Mouse (Mus musculus) lung, postnatal 4 days (tissue): ENCODE measurements around the gene Naip6.
A peak's percentile ranks its signal among the peaks of the same experiment; 100 is the strongest.
"Not testable (repeated sequence)": the region's sequence is repeated elsewhere in the genome, so short reads cannot be mapped to it uniquely, and the experiment has no call there.

Source experiments
- DNase-seq, 2 experiments: peaks; one replicate each; pipeline ENCODE4 v3.0.0; 2021

Naip6 gene

DNA sequence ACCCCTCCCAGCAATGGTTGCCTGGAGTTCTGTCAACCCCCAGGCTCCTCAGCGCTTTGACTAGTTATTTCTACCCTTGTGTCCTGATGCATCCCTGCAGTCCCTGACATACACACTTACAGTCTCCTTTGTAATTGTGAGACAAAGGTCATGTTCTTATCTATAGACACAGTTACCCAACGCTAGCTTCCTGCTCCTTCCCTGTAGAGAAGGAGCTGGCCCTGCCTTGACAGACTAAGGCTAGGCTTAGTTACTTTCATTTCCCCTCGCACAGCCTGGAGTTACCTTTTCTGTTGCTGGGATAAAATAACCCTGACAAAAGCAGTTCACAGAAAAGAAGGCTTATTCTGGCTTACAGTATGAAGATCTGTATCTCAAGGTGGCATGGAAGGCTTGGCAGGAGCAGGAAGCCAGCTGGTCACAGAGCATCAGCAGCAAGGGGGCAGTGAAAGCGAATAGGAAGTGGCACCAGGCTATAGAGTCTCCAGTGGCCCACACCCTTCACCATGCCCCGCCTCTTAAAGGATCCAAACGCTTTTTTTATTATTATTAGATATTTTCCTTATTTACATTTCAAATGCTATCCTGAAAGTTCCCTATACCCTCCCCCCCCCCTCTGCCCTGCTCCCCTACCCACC is at the start of gene Naip6:
TSS of gene Naip6 (minus strand) at position 419 of the 638 bp plus-strand sequence.
- DNase-seq, result peak in 1 of 2 experiments; percentile 7

DNA sequence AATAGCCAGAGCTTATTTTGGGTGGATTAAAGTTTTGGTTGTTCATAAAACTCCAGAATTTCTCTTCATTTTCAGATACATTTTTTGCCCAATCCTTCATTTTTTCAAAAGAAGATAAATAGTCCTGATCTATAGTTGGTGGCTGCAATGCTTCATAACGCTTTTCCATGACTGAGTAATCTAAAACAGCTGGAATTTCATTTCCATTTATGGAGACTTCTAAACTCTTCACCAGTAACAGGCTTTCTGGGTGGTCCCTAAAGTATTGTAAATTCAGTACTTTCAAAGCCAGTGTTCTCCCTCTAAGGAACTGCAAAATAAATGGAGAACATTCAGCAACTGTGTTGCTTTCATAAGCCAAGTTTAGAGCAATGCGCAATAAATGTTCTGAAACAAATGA is 34.8 kb upstream of the Naip6 start:
- DNase-seq, result not testable (repeated sequence)

DNA sequence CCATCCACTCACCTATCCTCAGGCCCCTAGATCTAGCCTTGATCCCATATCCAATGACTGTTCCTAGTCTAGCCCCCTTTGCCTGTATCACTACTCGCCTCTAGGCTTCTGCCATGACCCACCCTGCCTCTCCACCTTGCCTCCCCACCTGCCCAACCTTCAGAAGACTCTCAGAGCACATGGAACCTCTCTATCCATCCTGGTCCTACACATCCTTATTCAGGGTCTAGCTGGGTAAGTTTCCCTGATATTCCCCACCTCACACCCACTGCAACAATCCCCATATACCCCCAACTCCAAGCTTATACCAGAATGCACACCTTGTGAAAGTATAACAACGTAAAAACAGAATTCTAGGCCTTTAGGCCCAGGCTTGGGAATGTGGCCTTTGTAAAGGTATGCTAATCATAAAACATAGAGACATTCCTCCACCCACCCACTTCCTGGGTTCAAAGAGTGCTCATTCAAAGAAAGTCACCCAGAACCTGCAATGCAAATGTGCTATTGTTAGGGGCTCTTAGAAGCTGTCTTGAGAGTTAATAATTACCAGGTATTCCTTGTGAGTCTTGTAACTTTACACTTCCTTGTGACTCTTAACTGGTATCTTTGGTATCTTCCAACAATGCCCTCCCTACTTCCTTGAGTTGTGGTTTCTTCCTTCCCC is 32.2 kb upstream of the Naip6 start:
- DNase-seq, result not testable (repeated sequence)

DNA sequence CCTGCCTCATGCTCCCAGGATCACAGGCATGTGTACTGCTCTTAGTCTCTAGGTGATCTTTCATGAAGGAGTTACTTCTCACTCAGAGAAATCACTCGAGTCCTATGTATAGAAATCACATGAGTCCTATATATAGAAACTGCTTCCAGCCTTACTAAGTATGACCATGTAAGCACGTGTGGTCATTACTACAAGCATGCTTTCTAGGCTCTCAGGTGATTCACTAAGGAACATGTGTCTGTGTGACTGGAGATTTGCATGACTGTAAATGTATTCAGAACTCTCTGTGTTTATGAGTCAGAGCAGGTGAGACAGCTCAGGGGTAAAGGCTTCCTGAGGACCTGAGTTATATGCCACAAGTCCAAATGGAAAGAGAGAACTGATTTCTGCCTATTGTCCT is 24.3 kb upstream of the Naip6 start:
- DNase-seq, result no peak

DNA sequence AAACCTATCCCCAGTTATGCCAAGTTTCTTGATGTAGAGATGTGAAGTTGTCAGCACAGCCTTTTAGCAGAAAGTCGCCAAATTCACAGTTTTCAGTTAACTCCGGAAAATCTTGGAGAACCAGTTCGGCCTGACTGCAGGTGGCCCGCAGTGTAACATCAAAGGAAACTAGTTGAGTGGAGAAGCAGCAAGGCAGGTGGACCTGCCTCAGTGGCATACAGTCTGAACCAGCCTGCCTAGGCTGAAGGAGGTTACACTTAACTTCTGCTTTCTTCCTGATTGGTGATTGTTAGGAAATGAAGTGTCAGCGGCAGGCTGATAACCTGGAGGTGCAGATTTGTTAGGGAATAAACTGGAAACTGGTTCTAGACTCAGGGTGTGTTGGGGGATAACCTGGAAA is 14.3 kb upstream of the Naip6 start:
- not testable (repeated sequence) for DNase-seq

DNA sequence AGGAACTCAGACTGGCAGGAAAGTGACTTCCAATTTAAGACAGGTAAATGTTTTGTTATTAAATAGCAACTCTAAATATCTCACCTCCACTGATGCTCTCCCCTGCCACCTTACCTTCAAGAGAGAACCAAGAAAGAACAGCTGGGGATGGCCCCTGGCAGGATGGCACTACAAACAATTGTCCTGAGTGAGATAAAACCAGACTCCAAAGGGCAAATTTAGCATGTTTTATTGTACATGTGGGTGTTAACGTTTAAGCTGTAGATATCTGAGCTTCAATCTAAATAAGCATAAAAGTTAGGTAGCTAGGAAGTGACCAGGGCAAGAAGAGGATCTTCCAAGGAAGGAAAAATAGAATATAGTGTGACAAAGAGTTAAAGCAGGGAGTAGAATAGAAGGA is 11.4 kb upstream of the Naip6 start:
- not testable (repeated sequence) for DNase-seq

DNA sequence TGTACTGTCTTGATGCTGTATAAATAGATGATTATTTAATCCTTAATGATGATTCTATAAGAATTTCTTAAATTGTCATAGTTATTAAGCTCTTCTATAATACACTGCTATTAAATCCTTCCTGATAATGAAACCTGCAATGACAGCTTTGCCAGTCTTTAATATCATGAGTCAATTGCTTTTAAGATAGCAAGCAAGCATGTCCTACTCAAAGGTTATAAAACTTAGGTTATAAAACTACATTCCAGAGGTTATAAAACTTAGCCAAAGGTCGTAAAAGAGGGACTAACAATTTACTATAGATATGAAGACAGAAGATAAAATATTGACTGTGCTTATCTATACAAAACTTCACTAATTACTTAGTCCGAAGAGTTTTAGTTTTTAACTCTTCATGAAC is 10.6 kb upstream of the Naip6 start:
- not testable (repeated sequence) for DNase-seq

DNA sequence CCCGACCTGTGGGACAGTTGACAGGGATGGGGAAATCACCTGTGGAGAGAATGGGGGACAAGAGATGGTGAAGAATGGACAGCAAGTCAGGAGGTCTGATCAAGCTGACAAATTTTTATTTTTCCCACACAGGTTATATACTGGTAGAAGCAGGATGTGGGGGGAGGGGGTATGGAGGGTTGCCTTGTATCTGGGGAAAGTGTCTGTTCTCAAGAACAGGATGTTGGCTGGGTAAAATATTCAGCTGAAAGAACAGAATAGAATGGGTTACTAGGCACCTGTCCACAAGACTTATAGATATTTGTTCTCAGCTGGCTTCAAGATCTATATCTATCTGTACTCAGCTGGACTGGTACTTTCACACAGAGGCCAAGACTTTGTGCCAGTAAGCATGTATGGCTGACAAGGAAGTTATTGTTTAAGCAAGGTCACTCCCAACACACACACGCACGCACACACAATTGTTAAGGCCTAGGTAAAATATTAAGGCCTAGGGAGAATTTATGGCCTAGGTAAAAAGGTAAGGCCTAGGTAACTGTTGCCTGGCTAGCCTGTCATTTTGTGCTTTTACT is 4.9 kb upstream of the Naip6 start:
- not testable (repeated sequence) for DNase-seq

DNA sequence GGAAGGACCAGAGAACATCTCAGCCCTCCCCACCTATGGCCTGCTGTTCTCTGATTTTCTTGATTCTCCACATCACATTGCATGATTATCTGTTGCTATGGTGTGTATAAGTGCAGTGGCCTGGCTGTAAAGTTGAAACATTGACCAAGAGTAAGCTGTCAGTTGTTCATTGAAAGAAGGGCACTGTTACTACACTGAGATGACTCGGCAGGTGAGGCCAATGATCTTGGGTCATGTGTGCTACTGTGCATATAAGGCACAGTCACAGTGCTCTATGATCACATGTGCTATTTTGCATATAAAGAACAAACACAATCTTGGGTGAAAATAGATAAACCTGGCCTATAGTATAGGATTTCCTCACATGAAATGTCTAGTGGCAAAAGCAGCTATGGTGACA is 32.9 kb downstream of the Naip6 start:
- no peak for DNase-seq

DNA sequence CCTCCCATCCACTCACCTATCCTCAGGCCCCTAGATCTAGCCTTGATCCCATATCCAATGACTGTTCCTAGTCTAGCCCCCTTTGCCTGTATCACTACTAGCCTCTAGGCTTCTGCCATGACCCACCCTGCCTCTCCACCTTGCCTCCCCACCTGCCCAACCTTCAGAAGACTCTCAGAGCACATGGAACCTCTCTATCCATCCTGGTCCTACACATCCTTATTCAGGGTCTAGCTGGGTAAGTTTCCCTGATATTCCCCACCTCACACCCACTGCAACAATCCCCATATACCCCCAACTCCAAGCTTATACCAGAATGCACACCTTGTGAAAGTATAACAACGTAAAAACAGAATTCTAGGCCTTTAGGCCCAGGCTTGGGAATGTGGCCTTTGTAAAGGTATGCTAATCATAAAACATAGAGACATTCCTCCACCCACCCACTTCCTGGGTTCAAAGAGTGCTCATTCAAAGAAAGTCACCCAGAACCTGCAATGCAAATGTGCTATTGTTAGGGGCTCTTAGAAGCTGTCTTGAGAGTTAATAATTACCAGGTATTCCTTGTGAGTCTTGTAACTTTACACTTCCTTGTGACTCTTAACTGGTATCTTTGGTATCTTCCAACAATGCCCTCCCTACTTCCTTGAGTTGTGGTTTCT is 45.9 kb downstream of the Naip6 start:
- not testable (repeated sequence) for DNase-seq

DNA sequence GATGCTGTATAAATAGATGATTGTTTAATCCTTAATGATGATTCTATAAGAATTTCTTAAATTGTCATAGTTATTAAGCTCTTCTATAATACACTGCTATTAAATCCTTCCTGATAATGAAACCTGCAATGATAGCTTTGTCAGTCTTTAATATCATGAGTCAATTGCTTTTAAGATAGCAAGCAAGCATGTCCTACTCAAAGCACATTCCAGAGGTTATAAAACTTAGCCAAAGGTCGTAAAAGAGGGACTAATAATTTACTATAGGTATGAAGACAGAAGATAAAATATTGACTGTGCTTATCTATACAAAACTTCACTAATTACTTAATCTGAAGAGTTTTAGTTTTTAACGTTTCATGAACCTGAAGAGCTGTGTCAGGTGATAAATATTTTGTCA is 60.5 kb downstream of the Naip6 start:
- DNase-seq, result not testable (repeated sequence)

DNA sequence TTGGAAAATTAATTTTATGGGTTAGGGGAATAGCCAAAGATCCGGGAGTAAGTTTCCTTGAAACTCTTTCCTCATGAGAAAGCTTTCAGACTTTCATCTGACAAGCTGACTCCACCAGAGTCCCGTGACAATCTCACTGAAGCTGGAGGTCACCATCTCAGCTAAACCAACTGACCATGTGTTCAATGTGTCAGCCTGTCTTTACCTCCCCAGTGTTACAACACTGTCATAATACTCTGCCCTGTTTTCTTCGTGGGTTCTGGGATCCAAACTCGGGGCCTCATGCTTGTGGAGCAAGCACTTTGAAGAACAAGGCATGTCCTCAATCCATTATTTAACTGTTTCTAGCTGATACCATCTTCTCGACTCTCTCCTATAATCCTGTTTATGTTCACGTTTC is 61.5 kb downstream of the Naip6 start:
- DNase-seq, result not testable (repeated sequence)

DNA sequence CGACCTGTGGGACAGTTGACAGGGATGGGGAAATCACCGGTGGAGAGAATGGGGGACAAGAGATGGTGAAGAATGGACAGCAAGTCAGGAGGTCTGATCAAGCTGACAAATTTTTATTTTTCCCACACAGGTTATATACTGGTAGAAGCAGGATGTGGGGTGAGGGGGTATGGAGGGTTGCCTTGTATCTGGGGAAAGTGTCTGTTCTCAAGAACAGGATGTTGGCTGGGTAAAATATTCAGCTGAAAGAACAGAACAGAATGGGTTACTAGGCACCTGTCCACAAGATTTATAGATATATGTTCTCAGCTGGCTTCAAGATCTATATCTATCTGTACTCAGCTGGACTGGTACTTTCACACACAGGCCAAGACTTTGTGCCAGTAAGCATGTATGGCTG is 65.6 kb downstream of the Naip6 start:
- not testable (repeated sequence) for DNase-seq

DNA sequence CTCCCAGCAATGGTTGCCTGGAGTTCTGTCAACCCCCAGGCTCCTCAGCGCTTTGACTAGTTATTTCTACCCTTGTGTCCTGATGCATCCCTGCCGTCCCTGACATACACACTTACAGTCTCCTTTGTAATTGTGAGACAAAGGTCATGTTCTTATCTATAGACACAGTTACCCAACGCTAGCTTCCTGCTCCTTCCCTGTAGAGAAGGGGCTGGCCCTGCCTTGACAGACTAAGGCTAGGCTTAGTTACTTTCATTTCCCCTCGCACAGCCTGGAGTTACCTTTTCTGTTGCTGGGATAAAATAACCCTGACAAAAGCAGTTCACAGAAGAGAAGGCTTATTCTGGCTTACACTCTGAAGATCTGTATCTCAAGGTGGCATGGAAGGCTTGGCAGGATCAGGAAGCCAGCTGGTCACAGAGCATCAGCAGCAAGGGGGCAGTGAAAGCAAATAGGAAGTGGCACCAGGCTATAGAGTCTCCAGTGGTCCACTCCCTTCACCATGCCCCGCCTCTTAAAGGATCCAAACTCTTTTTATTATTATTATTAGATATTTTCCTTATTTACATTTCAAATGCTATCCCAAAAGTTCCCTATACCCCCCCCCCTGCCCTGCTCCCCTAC is 70.5 kb downstream of the Naip6 start:
- DNase-seq, result peak in 1 of 2 experiments; percentile 13

DNA sequence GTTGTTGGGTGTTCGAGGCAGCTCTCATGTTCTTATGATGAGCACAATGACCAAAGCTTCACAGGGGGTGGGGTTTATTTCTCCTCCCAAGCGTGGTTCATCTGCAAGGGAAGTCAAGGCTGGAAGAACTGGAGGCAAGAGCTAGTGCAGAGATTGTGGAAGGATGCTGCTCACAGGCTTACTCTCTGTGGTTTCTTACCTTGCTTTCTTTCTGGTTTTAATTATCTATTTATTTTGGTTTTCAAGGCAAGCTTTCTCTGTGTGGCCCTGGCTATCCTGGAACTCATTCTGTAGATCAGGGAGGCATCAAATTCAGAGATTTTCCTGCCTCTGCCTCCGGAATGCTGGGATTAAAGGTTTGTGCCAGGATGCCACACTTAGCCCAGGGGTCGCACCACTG is 71.3 kb downstream of the Naip6 start, which contains the start of gene Naip5:
TSS of gene Naip5 (minus strand) at position 101 of the 400 bp plus-strand sequence.
- not testable (repeated sequence) for DNase-seq

DNA sequence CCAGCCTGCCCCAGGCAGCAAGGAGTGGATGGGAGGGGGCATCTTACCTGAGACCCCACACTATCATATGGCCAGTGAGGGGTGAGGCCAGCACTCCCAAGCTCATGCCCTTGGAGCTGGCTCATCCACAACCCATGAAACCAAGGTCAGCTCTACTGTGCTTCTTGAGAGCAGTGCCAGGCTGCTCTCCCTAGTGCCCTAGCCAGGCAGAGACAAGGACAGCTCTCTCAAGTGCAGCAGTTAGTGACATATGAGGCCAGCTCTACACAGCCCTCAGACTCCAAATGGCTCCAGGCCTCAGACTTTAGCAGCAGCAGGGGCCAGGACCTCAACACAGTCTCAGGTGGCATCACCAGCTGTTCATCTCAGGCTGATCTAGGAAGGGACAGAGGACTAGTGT is 73.8 kb downstream of the Naip6 start:
- DNase-seq, result no peak
